Mouse (Mus musculus) heart, adult 2 months (tissue): ENCODE data around the gene Cnksr2. TPM values are rescaled to one million over a fixed set of nuclear protein-coding genes. Genes with fewer than 3 reads are reported as not detected.
A peak's percentile ranks its signal among the peaks of the same experiment; 100 is the strongest.

ENCODE experiments used
- DNase-seq, 2 experiments: peaks; one replicate each; pipeline ENCODE4 v3.0.0; 2021
- H3K27ac ChIP-seq: fragments of 200-600 bp; 2 replicates; pipeline ENCODE4 v1.8.1; 2022
- H3K27me3 ChIP-seq: fragments of 200-500 bp; 2 replicates; pipeline ENCODE4 v1.6.1; 2012; ENCODE audit warnings: mild to moderate bottlenecking, low read length, inconsistent platforms, mixed read lengths; ENCODE audit not compliant: control insufficient read depth, insufficient read depth
- H3K36me3 ChIP-seq: fragments of 200-500 bp; 2 replicates; pipeline ENCODE4 v1.6.1; 2012; ENCODE audit warnings: low read length, inconsistent platforms; ENCODE audit not compliant: control insufficient read depth, insufficient read depth
- H3K4me1 ChIP-seq: fragments of 200-500 bp; 2 replicates; pipeline ENCODE4 v1.6.1; 2011; ENCODE audit warnings: low read length; ENCODE audit not compliant: control insufficient read depth, insufficient read depth
- H3K4me3 ChIP-seq: fragments of 200-600 bp; 2 replicates; pipeline ENCODE4 v1.8.1; 2022
- H3K79me2 ChIP-seq: fragments of 200-500 bp; replicated peaks from 2 replicates; pipeline ENCODE4 v1.6.1; 2012; ENCODE audit warnings: mild to moderate bottlenecking, inconsistent platforms, low read length, moderate library complexity, mixed read lengths; ENCODE audit not compliant: control insufficient read depth, insufficient read depth
- H3K9ac ChIP-seq: fragments of 200-500 bp; 2 replicates; pipeline ENCODE4 v1.6.1; 2012; ENCODE audit warnings: low read depth, mild to moderate bottlenecking, control low read depth, inconsistent platforms, low read length, mixed read lengths
- CTCF ChIP-seq: fragments of 200-600 bp; IDR thresholded peaks from 2 replicates; pipeline ENCODE4 v1.8.1; 2022; ENCODE audit warnings: antibody characterized with exemption, mild to moderate bottlenecking, moderate library complexity
- EP300 ChIP-seq: fragments of 200-500 bp; IDR thresholded peaks from 2 replicates; pipeline ENCODE4 v1.6.1; 2011; ENCODE audit warnings: low read depth, low read length, control low read depth; ENCODE audit not compliant: insufficient read depth
- POLR2A ChIP-seq: fragments of 200-500 bp; IDR thresholded peaks from 2 replicates; pipeline ENCODE4 v1.6.1; 2011; ENCODE audit warnings: mild to moderate bottlenecking, low read depth, low read length, control low read depth; ENCODE audit not compliant: insufficient read depth
- WGBS: fragments of 180-500 bp; shearing (Covaris S2); methylation state at CpG from one replicate; pipeline ENCODE4 v1.1.7; 2018; 5-methylcytosine and 5-hydroxymethylcytosine counted together
- intact Hi-C: fragments of 180-260 bp; cut with DNase I; formaldehyde crosslinking; loops from one replicate; pipeline ENCODE4 v1.15.1; 2025
- polyA plus RNA-seq: library from polyadenylated mRNA; depleted of rRNA; stranded (reverse); fragments of >200 nt; gene quantifications from 2 replicates; pipeline ENCODE4 v1.2.3, GENCODE M21; 2012
- total RNA-seq, 2 experiments: library from RNA; stranded (reverse); gene quantifications; 2 replicates each; pipeline ENCODE4 v1.2.3; 2021

The Cnksr2 gene
- total and polyA plus RNA-seq, 3 experiments: 0.04 to 0.09 TPM; not detected in 1

GRCm38 (mm10) chrX:157945121-157945520 lies 98.0 kb downstream of the Cnksr2 start:
- TF ChIP-seq CTCF (no peak), EP300 (no peak), POLR2A (no peak)
- H3K27ac ChIP-seq: no peak overlapping the region
- no peaks in the 10 kb centered on the region for H3K27me3 ChIP-seq
- 64% methylated on average over 5 of the region's 5 CpGs for WGBS
- no peak overlapping the region for H3K4me3 ChIP-seq
- intact Hi-C loops: no loop called here
- no peak for DNase-seq
- H3K36me3 ChIP-seq: no peaks in the 10 kb centered on the region
- no peak overlapping the region for H3K9ac ChIP-seq
- H3K4me1 ChIP-seq: no peaks in the 10 kb centered on the region
- no peaks in the 10 kb centered on the region for H3K79me2 ChIP-seq

DNA sequence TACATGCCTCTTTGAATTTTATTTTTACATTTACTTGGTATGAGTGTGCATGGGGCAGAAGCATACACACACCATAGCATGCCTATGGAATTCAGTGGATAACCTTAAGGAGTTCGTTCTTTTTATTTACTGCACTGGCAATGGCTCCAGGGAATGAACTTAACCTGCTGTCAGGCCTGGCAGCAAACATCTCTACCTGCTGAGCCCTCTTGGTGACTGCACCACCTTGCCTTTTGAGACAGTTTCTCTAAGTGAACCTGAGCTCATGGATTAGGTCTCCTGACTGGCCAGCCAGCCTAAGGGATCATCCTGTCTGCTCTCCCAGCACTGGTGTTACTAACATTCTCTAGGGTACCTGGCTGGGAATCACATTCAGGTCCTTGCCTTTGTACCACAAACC lies 106.5 kb downstream of the Cnksr2 start:
- WGBS: 88% methylated on average over 1 of the region's 1 CpGs
- H3K79me2 ChIP-seq: no peaks in the 10 kb centered on the region
- H3K4me1 ChIP-seq: no peaks in the 10 kb centered on the region
- DNase-seq: no peak
- intact Hi-C loops: no loop called here
- H3K27ac ChIP-seq: no peak overlapping the region
- no peak overlapping the region for H3K9ac ChIP-seq
- no peak for TF ChIP-seq EP300
- no peak for TF ChIP-seq CTCF
- TF ChIP-seq POLR2A: no peak
- no peak overlapping the region for H3K4me3 ChIP-seq
- no peaks in the 10 kb centered on the region for H3K36me3 ChIP-seq
- no peaks in the 10 kb centered on the region for H3K27me3 ChIP-seq

DNA sequence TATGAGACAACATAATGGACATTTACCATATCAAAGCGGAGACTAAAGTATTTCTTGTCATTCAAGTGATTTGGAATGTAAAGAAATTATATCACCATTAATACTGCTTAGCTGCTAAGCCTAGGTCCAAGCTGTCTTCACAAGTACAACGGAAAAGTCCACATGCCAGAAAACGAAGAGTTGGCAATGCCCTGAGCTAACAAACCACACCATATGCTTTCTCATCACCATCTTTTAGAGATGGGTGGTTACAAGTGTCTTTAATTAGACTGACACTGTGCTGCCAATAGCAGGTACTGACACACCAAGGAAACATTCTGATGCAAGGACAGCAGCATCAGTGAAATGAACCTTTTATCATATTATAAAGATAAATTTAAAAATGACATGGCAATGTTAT lies 123.0 kb downstream of the Cnksr2 start:
- Histone ChIP-seq H3K27me3 (no peaks in the 10 kb centered on the region), H3K9ac (no peak overlapping the region), H3K4me3 (no peak overlapping the region), H3K27ac (no peak overlapping the region), H3K79me2 (no peaks in the 10 kb centered on the region), H3K4me1 (no peaks in the 10 kb centered on the region), H3K36me3 (no peaks in the 10 kb centered on the region)
- no peak for DNase-seq
- intact Hi-C loops: no loop called here
- TF ChIP-seq CTCF (no peak), EP300 (no peak), POLR2A (no peak)
- 69% methylated on average over 3 of the region's 3 CpGs for WGBS

- intact Hi-C loops: no loop called here
- no peaks in the 10 kb centered on the region for H3K4me1 ChIP-seq
- TF ChIP-seq CTCF: no peak
- TF ChIP-seq POLR2A: no peak
- no peak for TF ChIP-seq EP300
- no peak overlapping the region for H3K27ac ChIP-seq
- WGBS: 65% methylated on average over 4 of the region's 4 CpGs
- no peak overlapping the region for H3K4me3 ChIP-seq
- DNase-seq: no peak
- H3K27me3 ChIP-seq: no peaks in the 10 kb centered on the region
- H3K36me3 ChIP-seq: no peaks in the 10 kb centered on the region
- H3K79me2 ChIP-seq: no peaks in the 10 kb centered on the region
- H3K9ac ChIP-seq: no peak overlapping the region
Observed at GRCm38 (mm10) chrX:157829983-157830382, 213.1 kb downstream of the Cnksr2 start.

DNA sequence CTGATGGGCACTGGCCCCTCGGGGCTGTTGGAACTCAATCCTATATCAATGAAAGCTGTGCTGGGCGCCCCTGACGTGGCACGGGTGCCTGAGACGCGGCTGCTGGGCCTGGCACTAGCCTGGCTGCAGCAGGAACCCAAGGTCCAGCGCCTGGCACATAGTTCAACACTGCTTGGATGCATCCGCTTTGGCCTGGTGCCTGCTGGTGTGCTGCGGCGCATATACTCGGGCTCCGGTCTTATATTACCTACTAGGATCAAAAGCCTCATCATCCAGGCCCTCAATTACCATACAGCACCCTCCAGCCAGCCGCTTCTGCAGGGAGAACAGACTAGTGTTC lies 224.2 kb downstream of the Cnksr2 start:
- no peak for TF ChIP-seq POLR2A
- TF ChIP-seq EP300: no peak
- TF ChIP-seq CTCF: no peak
- Histone ChIP-seq H3K27ac (no peak overlapping the region), H3K27me3 (no peaks in the 10 kb centered on the region), H3K79me2 (no peaks in the 10 kb centered on the region), H3K9ac (no peak overlapping the region), H3K4me1 (no peaks in the 10 kb centered on the region), H3K4me3 (no peak overlapping the region), H3K36me3 (no peaks in the 10 kb centered on the region)
- intact Hi-C loops: loop anchor here (10.0 kb wide), 1 partner anchor 64 kb away; no protein-coding TSS in a partner anchor
- 84% methylated on average over 13 of the region's 13 CpGs for WGBS
- no peak for DNase-seq

- peak within 1 kb of the TSS; percentile 47 for H3K27ac ChIP-seq
- H3K36me3 ChIP-seq: no peaks in the 10 kb centered on the region
- no peak for TF ChIP-seq EP300
- TF ChIP-seq POLR2A: no peak
- no peak for TF ChIP-seq CTCF
- H3K4me1 ChIP-seq: no peaks in the 10 kb centered on the region
- intact Hi-C loops: loop anchor here (10.0 kb wide), 1 partner anchor 64 kb away; no protein-coding TSS in a partner anchor
- H3K4me3 ChIP-seq: no peak within 1 kb of the TSS
- H3K9ac ChIP-seq: 0 out of 2 replicates have a peak within 1 kb of the TSS, but pooled peaks have one; percentile 19
- WGBS: 46% methylated on average over 28 of the region's 28 CpGs
- peak in 1 of 2 experiments; percentile 18 for DNase-seq
- no peaks in the 10 kb centered on the region for H3K79me2 ChIP-seq
- no peaks in the 10 kb centered on the region for H3K27me3 ChIP-seq
Observed at GRCm38 (mm10) chrX:157818207-157818920, 224.7 kb downstream of the Cnksr2 start, which contains the start of gene Klhl34. Gene Klhl34, plus strand, starts transcription at chrX:157818435.
